Mouse (Mus musculus) brain, embryonic 14.5 days (tissue): ENCODE measurements around the gene Luc7l.

ENCODE experiments used
- CTCF ChIP-seq: fragments of 200-500 bp; IDR thresholded peaks from 2 replicates; pipeline ENCODE4 v1.5.1; 2012; ENCODE audit warnings: inconsistent platforms, mild to moderate bottlenecking, moderate library complexity, borderline replicate concordance; ENCODE audit not compliant: insufficient read depth, insufficient read length; ENCODE audit errors: extremely low read depth
- POLR2A ChIP-seq: fragments of 200-500 bp; IDR thresholded peaks from 2 replicates; pipeline ENCODE4 v1.6.1; 2012; ENCODE audit warnings: mild to moderate bottlenecking, inconsistent platforms, borderline replicate concordance; ENCODE audit not compliant: poor library complexity, insufficient read depth, insufficient read length, severe bottlenecking; ENCODE audit errors: extremely low read depth

- no peak for TF ChIP-seq POLR2A
- TF ChIP-seq CTCF = no peak
Measured at GRCm38 (mm10) chr17:26231156-26231555, 21.5 kb upstream of the Luc7l start.
